Mouse (Mus musculus): ENCODE data around the gene Fam217b.

DNA sequence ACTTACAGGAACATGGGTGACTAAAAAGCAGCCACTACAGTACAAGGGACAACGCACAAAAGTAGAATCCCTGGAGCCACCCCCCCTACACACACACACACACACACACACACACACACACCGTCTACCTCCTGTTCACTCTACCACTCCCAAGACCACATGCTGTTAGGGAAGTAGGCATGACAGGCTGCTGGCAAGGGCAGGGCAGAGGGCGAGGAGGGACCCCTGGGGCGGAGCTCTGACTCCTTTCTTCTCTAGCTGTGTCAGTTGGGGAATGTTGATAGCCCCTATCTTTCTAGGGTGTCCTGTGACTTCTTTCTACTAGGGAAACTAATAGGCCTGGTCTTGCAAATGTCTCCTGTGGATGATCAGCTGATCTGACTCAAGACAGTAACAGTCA lies 2.6 kb downstream of the Fam217b start:
- TF ChIP-seq POLR2A (IDR thresholded peaks at IDR 0.05; ENCODE audit: borderline replicate concordance, low read depth, low read length) (no peak), CTCF (IDR thresholded peaks at IDR 0.05; ENCODE audit: low read depth, low read length) (no peak)

All from bone marrow macrophage, adult 2 months (primary cell).